Mouse (Mus musculus) forebrain, embryonic 12.5 days (tissue): Measurements from ENCODE around the gene Gpat2. TPM values are rescaled to one million over a fixed set of nuclear protein-coding genes. Genes with fewer than 3 reads are reported as not detected.

Source experiments
- ATAC-seq: fragments of 200-750 bp; cut with Nextera tagmentation; 2 replicates; pipeline ENCODE4 v1.8.0; 2017; ENCODE audit warnings: moderate TSS enrichment; ENCODE audit not compliant: low FRiP score
- H3K27ac ChIP-seq: fragments of 300-500 bp; sonication (generic); 2 replicates; pipeline ENCODE4 v1.5.1; 2016; ENCODE audit warnings: mild to moderate bottlenecking
- H3K27me3 ChIP-seq: fragments of 300-500 bp; sonication (generic); 2 replicates; pipeline ENCODE4 v1.6.1; 2016; ENCODE audit warnings: mild to moderate bottlenecking
- H3K36me3 ChIP-seq: fragments of 300-500 bp; sonication (generic); replicated peaks from 2 replicates; pipeline ENCODE4 v1.6.1; 2016; ENCODE audit warnings: mild to moderate bottlenecking
- H3K4me1 ChIP-seq: fragments of 300-500 bp; sonication (generic); 2 replicates; pipeline ENCODE4 v1.6.1; 2016
- H3K4me2 ChIP-seq: fragments of 300-500 bp; sonication (generic); 2 replicates; pipeline ENCODE4 v1.6.1; 2016; ENCODE audit warnings: mild to moderate bottlenecking, moderate library complexity
- H3K4me3 ChIP-seq: fragments of 300-500 bp; sonication (generic); replicated peaks from 2 replicates; pipeline ENCODE4 v1.5.1; 2016; ENCODE audit warnings: mild to moderate bottlenecking
- H3K9ac ChIP-seq: fragments of 300-500 bp; sonication (generic); 2 replicates; pipeline ENCODE4 v1.6.1; 2016; ENCODE audit warnings: mild to moderate bottlenecking
- H3K9me3 ChIP-seq: fragments of 300-500 bp; sonication (generic); 2 replicates; pipeline ENCODE4 v1.6.1; 2016
- WGBS: fragments of 180-500 bp; shearing (Covaris S2); methylation state at CpG from one replicate; pipeline ENCODE4 v1.1.7; 2016; 5-methylcytosine and 5-hydroxymethylcytosine counted together
- polyA plus RNA-seq: library from polyadenylated mRNA; unstranded; fragments of >200 nt; fragmentation: Nextera tagmentation; extraction: Ambion mirVana; gene quantifications from 2 replicates; pipeline ENCODE4 v1.2.1, GENCODE M21; 2016

Gpat2 gene
- polyA plus RNA-seq, result 0.14 and 0.22 TPM in 2 replicates

- Histone ChIP-seq H3K9ac (no peak within 1 kb of the TSS), H3K9me3 (no peaks in the 10 kb centered on the region), H3K27me3 (no peaks in the 10 kb centered on the region), H3K4me3 (no peak within 1 kb of the TSS), H3K4me2 (no peak within 1 kb of the TSS), H3K36me3 (no peaks in the 10 kb centered on the region), H3K27ac (no peak within 1 kb of the TSS), H3K4me1 (no peaks in the 10 kb centered on the region)
- ATAC-seq, result no peak
- 88% methylated on average over 17 of the region's 17 CpGs for WGBS
These were observed at the start of gene Gpat2 for GRCm38 (mm10) chr2:127424977-127425376. Gene Gpat2 (plus strand): TSS chr2:127425199.

- H3K27ac ChIP-seq, result no peak overlapping the region
- H3K36me3 ChIP-seq, result no peaks in the 10 kb centered on the region
- ATAC-seq, result no peak
- no peak overlapping the region for H3K9ac ChIP-seq
- 58% methylated on average over 7 of the region's 7 CpGs for WGBS
- H3K4me1 ChIP-seq, result peaks cover 12% of the 10 kb centered on the region
- H3K27me3 ChIP-seq, result no peaks in the 10 kb centered on the region
- H3K4me3 ChIP-seq, result no peak overlapping the region
- no peak overlapping the region for H3K4me2 ChIP-seq
- H3K9me3 ChIP-seq, result no peaks in the 10 kb centered on the region
These were observed 49.1 kb upstream of the Gpat2 start for GRCm38 (mm10) chr2:127375759-127376341.

- H3K4me1 ChIP-seq, result peaks cover 12% of the 10 kb centered on the region
- H3K4me3 ChIP-seq, result no peak overlapping the region
- no peaks in the 10 kb centered on the region for H3K36me3 ChIP-seq
- H3K27ac ChIP-seq, result no peak overlapping the region
- WGBS, result 83% methylated on average over 6 of the region's 6 CpGs
- no peak for ATAC-seq
- H3K9me3 ChIP-seq, result no peaks in the 10 kb centered on the region
- no peaks in the 10 kb centered on the region for H3K27me3 ChIP-seq
- H3K4me2 ChIP-seq, result no peak overlapping the region
- H3K9ac ChIP-seq, result no peak overlapping the region
These were observed 48.5 kb upstream of the Gpat2 start for GRCm38 (mm10) chr2:127376423-127377051.

GRCm38 (mm10) chr2:127377942-127378610, 46.9 kb upstream of the Gpat2 start:
- no peaks in the 10 kb centered on the region for H3K9me3 ChIP-seq
- no peak overlapping the region for H3K4me3 ChIP-seq
- WGBS, result 67% methylated on average over 7 of the region's 7 CpGs
- no peak overlapping the region for H3K4me2 ChIP-seq
- 0 out of 2 replicates have a peak overlapping the region, but pooled peaks have one; percentile 36 for H3K27ac ChIP-seq
- no peak overlapping the region for H3K9ac ChIP-seq
- peaks cover 12% of the 10 kb centered on the region for H3K4me1 ChIP-seq
- peak; percentile 57 for ATAC-seq
- no peaks in the 10 kb centered on the region for H3K36me3 ChIP-seq
- H3K27me3 ChIP-seq, result no peaks in the 10 kb centered on the region

- no peak overlapping the region for H3K9ac ChIP-seq
- peak; percentile 4; the same call in 1 of the 2 replicates for ATAC-seq
- peaks cover 12% of the 10 kb centered on the region for H3K4me1 ChIP-seq
- H3K9me3 ChIP-seq, result no peaks in the 10 kb centered on the region
- H3K36me3 ChIP-seq, result no peaks in the 10 kb centered on the region
- no peaks in the 10 kb centered on the region for H3K27me3 ChIP-seq
- no peak overlapping the region for H3K4me2 ChIP-seq
- H3K4me3 ChIP-seq, result no peak overlapping the region
- 67% methylated on average over 7 of the region's 7 CpGs for WGBS
- 0 out of 2 replicates have a peak overlapping the region, but pooled peaks have one; percentile 36 for H3K27ac ChIP-seq
These were observed 46.4 kb upstream of the Gpat2 start for GRCm38 (mm10) chr2:127378611-127378990.

GRCm38 (mm10) chr2:127379250-127379649, 45.7 kb upstream of the Gpat2 start:
- ATAC-seq, result no peak
- WGBS, result 80% methylated on average over 3 of the region's 3 CpGs
- H3K27ac ChIP-seq, result no peak overlapping the region

GRCm38 (mm10) chr2:127383881-127384280, 41.1 kb upstream of the Gpat2 start:
- H3K9me3 ChIP-seq, result no peaks in the 10 kb centered on the region
- H3K9ac ChIP-seq, result no peak overlapping the region
- no peak overlapping the region for H3K4me2 ChIP-seq
- no peaks in the 10 kb centered on the region for H3K27me3 ChIP-seq
- no peak overlapping the region for H3K27ac ChIP-seq
- H3K4me3 ChIP-seq, result no peak overlapping the region
- ATAC-seq, result no peak
- no peaks in the 10 kb centered on the region for H3K4me1 ChIP-seq
- 74% methylated on average over 7 of the region's 7 CpGs for WGBS
- no peaks in the 10 kb centered on the region for H3K36me3 ChIP-seq

More at GRCm38 (mm10) chr2:127379250-127379649, 45.7 kb upstream of the Gpat2 start:
- Histone ChIP-seq H3K4me3 (no peak overlapping the region), H3K36me3 (no peaks in the 10 kb centered on the region), H3K9me3 (no peaks in the 10 kb centered on the region), H3K27me3 (no peaks in the 10 kb centered on the region), H3K4me2 (no peak overlapping the region), H3K4me1 (peaks cover 12% of the 10 kb centered on the region), H3K9ac (no peak overlapping the region)

GRCm38 (mm10) chr2:127387521-127387920, 37.5 kb upstream of the Gpat2 start:
- Histone ChIP-seq H3K9me3 (no peaks in the 10 kb centered on the region), H3K27me3 (no peaks in the 10 kb centered on the region), H3K36me3 (no peaks in the 10 kb centered on the region), H3K27ac (no peak overlapping the region), H3K4me1 (no peaks in the 10 kb centered on the region), H3K9ac (no peak overlapping the region), H3K4me3 (no peak overlapping the region), H3K4me2 (no peak overlapping the region)
- 91% methylated on average over 2 of the region's 2 CpGs for WGBS
- ATAC-seq, result no peak

- H3K4me2 ChIP-seq, result no peak overlapping the region
- WGBS, result 90% methylated on average over 3 of the region's 3 CpGs
- H3K36me3 ChIP-seq, result no peaks in the 10 kb centered on the region
- no peak for ATAC-seq
- H3K27me3 ChIP-seq, result no peaks in the 10 kb centered on the region
- no peaks in the 10 kb centered on the region for H3K4me1 ChIP-seq
- H3K4me3 ChIP-seq, result no peak overlapping the region
- no peak overlapping the region for H3K9ac ChIP-seq
- no peaks in the 10 kb centered on the region for H3K9me3 ChIP-seq
- H3K27ac ChIP-seq, result no peak overlapping the region
These were observed 34.6 kb upstream of the Gpat2 start for GRCm38 (mm10) chr2:127390352-127390751.

- H3K36me3 ChIP-seq, result no peaks in the 10 kb centered on the region
- H3K27me3 ChIP-seq, result no peaks in the 10 kb centered on the region
- no peaks in the 10 kb centered on the region for H3K9me3 ChIP-seq
- no peak for ATAC-seq
- WGBS, result 76% methylated on average over 4 of the region's 4 CpGs
- H3K9ac ChIP-seq, result no peak overlapping the region
- no peak overlapping the region for H3K27ac ChIP-seq
- no peak overlapping the region for H3K4me3 ChIP-seq
- no peak overlapping the region for H3K4me2 ChIP-seq
- no peaks in the 10 kb centered on the region for H3K4me1 ChIP-seq
These were observed 34.2 kb upstream of the Gpat2 start for GRCm38 (mm10) chr2:127390846-127391245.

- H3K4me2 ChIP-seq, result no peak overlapping the region
- no peak for ATAC-seq
- no peaks in the 10 kb centered on the region for H3K4me1 ChIP-seq
- no peak overlapping the region for H3K4me3 ChIP-seq
- H3K27ac ChIP-seq, result no peak overlapping the region
- no peaks in the 10 kb centered on the region for H3K36me3 ChIP-seq
- H3K27me3 ChIP-seq, result no peaks in the 10 kb centered on the region
- WGBS, result 77% methylated on average over 3 of the region's 3 CpGs
- no peaks in the 10 kb centered on the region for H3K9me3 ChIP-seq
- no peak overlapping the region for H3K9ac ChIP-seq
These were observed 33.7 kb upstream of the Gpat2 start for GRCm38 (mm10) chr2:127391323-127391722.

- Histone ChIP-seq H3K27me3 (no peaks in the 10 kb centered on the region), H3K4me2 (no peak overlapping the region), H3K4me1 (no peaks in the 10 kb centered on the region), H3K4me3 (no peak overlapping the region), H3K9ac (no peak overlapping the region), H3K36me3 (no peaks in the 10 kb centered on the region), H3K9me3 (no peaks in the 10 kb centered on the region), H3K27ac (no peak overlapping the region)
- WGBS, result 85% methylated on average over 5 of the region's 5 CpGs
- ATAC-seq, result no peak
These were observed 30.3 kb upstream of the Gpat2 start for GRCm38 (mm10) chr2:127394606-127395161.
